ENCODE assay signal across 8 mouse cellular contexts in the genomic region with DNA sequence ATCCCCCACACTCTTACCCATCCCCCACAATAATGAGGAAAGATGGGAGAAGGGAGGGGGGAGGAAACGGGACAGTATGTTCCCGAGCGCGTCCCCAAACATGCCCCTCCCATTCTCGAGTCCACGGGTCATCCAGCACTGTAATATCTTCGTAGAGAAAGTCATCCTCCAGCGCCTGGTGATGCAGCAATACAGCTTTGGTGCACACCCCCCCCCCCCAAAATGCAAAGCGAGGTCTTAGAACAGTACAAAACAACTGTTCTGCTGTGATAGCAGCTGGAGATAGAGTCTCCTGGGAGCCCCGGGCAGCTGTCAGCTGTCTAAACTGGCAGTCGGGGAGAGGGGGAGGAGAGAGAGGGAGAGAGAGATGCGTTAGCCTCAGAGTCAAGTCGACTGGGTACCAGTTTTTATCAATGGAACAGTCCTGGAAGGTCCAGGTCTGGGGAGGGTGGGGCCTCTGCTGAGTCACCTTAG. TPM values are rescaled to one million over a fixed set of nuclear protein-coding genes. Genes with fewer than 3 reads are reported as not detected.
DNase-seq lines count a peak whose midpoint lies in the region; ATAC-seq lines count a peak whose summit lies in the region.

No protein-coding gene starts in this region.

- H3K27ac ChIP-seq in heart, embryonic 13.5 days (replicated peaks): peak overlapping the region; percentile 53; the same call in 1 of the 2 replicates
- H3K27ac ChIP-seq in liver, embryonic 13.5 days: peak overlapping the region; percentile 85
- H3K27ac ChIP-seq in stomach, embryonic 16.5 days (ENCODE audit: low read length): no peak overlapping the region

- peaks cover 4% of the 10 kb centered on the region; the same call in 1 of the 2 replicates for H3K4me1 ChIP-seq in heart, embryonic 13.5 days
- H3K4me1 ChIP-seq in liver, embryonic 13.5 days (replicated peaks): peaks cover 35% of the 10 kb centered on the region
- peaks cover 5% of the 10 kb centered on the region for H3K4me1 ChIP-seq in stomach, embryonic 16.5 days (ENCODE audit: control insufficient read depth, insufficient read depth, low read length)

- 24% methylated on average over 13 of the region's 13 CpGs for WGBS in heart, embryonic 13.5 days
- WGBS in liver, embryonic 13.5 days (ENCODE audit: insufficient replicate concordance): 12% methylated on average over 13 of the region's 13 CpGs
- WGBS in stomach, embryonic 16.5 days: 26% methylated on average over 13 of the region's 13 CpGs

- no peaks in the 10 kb centered on the region for H3K36me3 ChIP-seq in heart, embryonic 13.5 days
- no peaks in the 10 kb centered on the region for H3K36me3 ChIP-seq in liver, embryonic 13.5 days
- H3K36me3 ChIP-seq in stomach, embryonic 16.5 days (ENCODE audit: control insufficient read depth, insufficient read depth, low read length): no peaks in the 10 kb centered on the region

- H3K9me3 ChIP-seq in heart, embryonic 13.5 days: no peaks in the 10 kb centered on the region
- H3K9me3 ChIP-seq in liver, embryonic 13.5 days (replicated peaks): no peaks in the 10 kb centered on the region
- no peaks in the 10 kb centered on the region for H3K9me3 ChIP-seq in stomach, embryonic 16.5 days (replicated peaks; ENCODE audit: control insufficient read depth, low read length)

- H3K4me2 ChIP-seq in heart, embryonic 13.5 days: peak overlapping the region; percentile 52
- H3K4me2 ChIP-seq in liver, embryonic 13.5 days: peak overlapping the region; percentile 45
- 0 out of 2 replicates have a peak overlapping the region, but pooled peaks have one; percentile 12 for H3K4me2 ChIP-seq in stomach, embryonic 16.5 days (ENCODE audit: low read depth, low read length)

- H3K4me3 ChIP-seq in heart, embryonic 13.5 days: no peak overlapping the region; the same call in 1 of the 2 replicates
- peak overlapping the region; percentile 12 for H3K4me3 ChIP-seq in liver, embryonic 13.5 days (replicated peaks)
- H3K4me3 ChIP-seq in stomach, embryonic 16.5 days (replicated peaks; ENCODE audit: low read length): no peak overlapping the region

- DNase-seq in frontal cortex, postnatal 14 days (ENCODE audit: low spot score in 2 of 2): no peak
- DNase-seq in B cell, adult 2 months: peak; percentile 62 to 67
- DNase-seq in liver, embryonic 13.5 days: peak; percentile 71
- no peak for DNase-seq in cerebellum, adult 11-12 months
- no peak for DNase-seq in left cerebral cortex, adult 11 months (ENCODE audit: low spot score)

- no peaks in the 10 kb centered on the region for H3K27me3 ChIP-seq in heart, embryonic 13.5 days (replicated peaks)
- H3K27me3 ChIP-seq in liver, embryonic 13.5 days: peaks cover 15% of the 10 kb centered on the region
- no peaks in the 10 kb centered on the region for H3K27me3 ChIP-seq in stomach, embryonic 16.5 days (ENCODE audit: control insufficient read depth, insufficient read depth, low read length)

- 0 out of 2 replicates have a peak, but pooled peaks have one; percentile 27 for ATAC-seq in frontal cortex, adult (ENCODE audit: low TSS enrichment)
- ATAC-seq in heart, embryonic 13.5 days (ENCODE audit: extremely low read depth, insufficient number of reproducible peaks, low FRiP score, low TSS enrichment): peak; percentile 81
- peak; percentile 93 for ATAC-seq in liver, embryonic 13.5 days (ENCODE audit: low read depth)
- ATAC-seq in stomach, embryonic 16.5 days (ENCODE audit: insufficient read depth, low FRiP score): peak; percentile 44

- peak overlapping the region; percentile 40; the same call in 1 of the 2 replicates for H3K9ac ChIP-seq in heart, embryonic 13.5 days
- H3K9ac ChIP-seq in liver, embryonic 13.5 days: peak overlapping the region; percentile 55; the same call in 1 of the 2 replicates
- no peak overlapping the region for H3K9ac ChIP-seq in stomach, embryonic 16.5 days (ENCODE audit: low read length)

RNA-seq across cellular contexts. Expression of a gene that starts 11.0 kb away (rescaled TPM):
- 1.9 and 4.5 TPM in 2 replicates for polyA plus RNA-seq in heart, embryonic 13.5 days (2015; fragmentation: Nextera tagmentation; extraction: Ambion mirVana)
- 2.9 TPM in 1 of 2 replicates, not detected in the other for polyA plus RNA-seq in liver, embryonic 13.5 days (2015; fragmentation: Nextera tagmentation; extraction: Ambion mirVana)
- 9.2 TPM in 1 of 2 replicates, not detected in the other for polyA plus RNA-seq in stomach, embryonic 16.5 days (2015; fragmentation: Nextera tagmentation; extraction: Ambion mirVana)

RNA-seq across cellular contexts. Expression of a gene that starts 16.5 kb away (rescaled TPM):
- 2.0 and 4.5 TPM in 2 replicates for polyA plus RNA-seq in heart, embryonic 13.5 days (2015; fragmentation: Nextera tagmentation; extraction: Ambion mirVana)
- 6.3 and 7.4 TPM in 2 replicates for polyA plus RNA-seq in liver, embryonic 13.5 days (2015; fragmentation: Nextera tagmentation; extraction: Ambion mirVana)
- 0.69 and 0.92 TPM in 2 replicates for polyA plus RNA-seq in stomach, embryonic 16.5 days (2015; fragmentation: Nextera tagmentation; extraction: Ambion mirVana)

RNA-seq across cellular contexts. Expression of a gene that starts 17.4 kb away (rescaled TPM):
- 37.4 and 37.6 TPM in 2 replicates for polyA plus RNA-seq in heart, embryonic 13.5 days (2015; fragmentation: Nextera tagmentation; extraction: Ambion mirVana)
- polyA plus RNA-seq in liver, embryonic 13.5 days (2015; fragmentation: Nextera tagmentation; extraction: Ambion mirVana): 16.1 and 17.1 TPM in 2 replicates
- polyA plus RNA-seq in stomach, embryonic 16.5 days (2015; fragmentation: Nextera tagmentation; extraction: Ambion mirVana): 35.7 and 36.8 TPM in 2 replicates

RNA-seq across cellular contexts. Expression of a gene that starts 40.4 kb away (rescaled TPM):
- 216 and 229 TPM in 2 replicates for polyA plus RNA-seq in heart, embryonic 13.5 days (2015; fragmentation: Nextera tagmentation; extraction: Ambion mirVana)
- 205 and 229 TPM in 2 replicates for polyA plus RNA-seq in liver, embryonic 13.5 days (2015; fragmentation: Nextera tagmentation; extraction: Ambion mirVana)
- 267 and 298 TPM in 2 replicates for polyA plus RNA-seq in stomach, embryonic 16.5 days (2015; fragmentation: Nextera tagmentation; extraction: Ambion mirVana)

Comparison
In these comparisons a context has a peak if more than half of its experiments do, and no peak if none do; other contexts are left out.
1. ATAC-seq: peak in every context shown above with its lines; median percentile 93 in liver, embryonic 13.5 days; 81 in heart, embryonic 13.5 days; 44 in stomach, embryonic 16.5 days; 27 in frontal cortex, adult.
2. DNase-seq: peak in B cell, adult 2 months (2 of 2) and liver, embryonic 13.5 days (single experiment); none in frontal cortex, postnatal 14 days (0 of 2), cerebellum, adult 11-12 months (single experiment) and left cerebral cortex, adult 11 months (single experiment).
3. Peak in every context shown above with its lines, with median percentiles within 50 percentile points of each other: H3K4me2 ChIP-seq.